Mouse (Mus musculus): Measurements from ENCODE around the gene Spats2. TPM values are rescaled to one million over a fixed set of nuclear protein-coding genes. Genes with fewer than 3 reads are reported as not detected.
A peak's percentile ranks its signal among the peaks of the same experiment; 100 is the strongest.

Spats2 gene
- polyA plus RNA-seq, 1 experiment, result 39.1 TPM

GRCm38 (mm10) chr15:99082840-99083239, 42.9 kb upstream of the Spats2 start:
- H3K79me2 ChIP-seq (ENCODE audit: control insufficient read depth, insufficient read depth), result no peaks in the 10 kb centered on the region
- H3K36me3 ChIP-seq (ENCODE audit: control insufficient read depth, insufficient read depth), result peaks cover 22% of the 10 kb centered on the region
- TF ChIP-seq USF1 (IDR thresholded peaks at IDR 0.05; ENCODE audit: low read depth), result no peak
- TF ChIP-seq E2F4 (IDR thresholded peaks at IDR 0.05; ENCODE audit: insufficient read depth), result no peak
- no peak for TF ChIP-seq SRF (IDR thresholded peaks at IDR 0.05; ENCODE audit: control insufficient read depth, insufficient read length, low read depth)
- TF ChIP-seq POLR2AphosphoS2 (IDR thresholded peaks at IDR 0.05; ENCODE audit: insufficient read length, low read depth), result no peak
- no peak for TF ChIP-seq POLR2A (IDR thresholded peaks at IDR 0.05; ENCODE audit: insufficient read length, low read depth)
- no peak for TF ChIP-seq MYOD1 (IDR thresholded peaks at IDR 0.05; ENCODE audit: control insufficient read depth in 1 of 3, insufficient read length in 2 of 3, low read depth in 2 of 3)
- no peak for TF ChIP-seq TCF3 (IDR thresholded peaks at IDR 0.05; ENCODE audit: insufficient read length, low read depth)
- no peak for TF ChIP-seq REST (IDR thresholded peaks at IDR 0.05; ENCODE audit: insufficient read depth, insufficient read length)
- TF ChIP-seq MYOG (IDR thresholded peaks at IDR 0.05; ENCODE audit: control insufficient read depth in 1 of 3, insufficient read depth in 1 of 3, insufficient read length in 2 of 3, low read depth in 2 of 3), result no peak
- no peak for TF ChIP-seq MAX (IDR thresholded peaks at IDR 0.05; ENCODE audit: low read depth)
- no peak for TF ChIP-seq TCF12 (IDR thresholded peaks at IDR 0.05; ENCODE audit: insufficient read depth, poor library complexity, severe bottlenecking)
- no peak for TF ChIP-seq CEBPB (IDR thresholded peaks at IDR 0.05; ENCODE audit: insufficient read depth, poor library complexity, severe bottlenecking)
- H3K4me3 ChIP-seq, result no peak overlapping the region
- no peak overlapping the region for H3K4me2 ChIP-seq (ENCODE audit: low read depth)
- no peak overlapping the region for H3ac ChIP-seq (ENCODE audit: control insufficient read depth, insufficient read length)
- H3K27me3 ChIP-seq (ENCODE audit: control insufficient read depth, insufficient read depth, insufficient read length), result no peaks in the 10 kb centered on the region

GRCm38 (mm10) chr15:99083258-99083657, 42.5 kb upstream of the Spats2 start:
- no peak overlapping the region for H3K4me3 ChIP-seq
- peaks cover 22% of the 10 kb centered on the region for H3K36me3 ChIP-seq (ENCODE audit: control insufficient read depth, insufficient read depth)
- H3K79me2 ChIP-seq (ENCODE audit: control insufficient read depth, insufficient read depth), result no peaks in the 10 kb centered on the region
- H3K4me2 ChIP-seq (ENCODE audit: low read depth), result no peak overlapping the region
- TF ChIP-seq MAX (IDR thresholded peaks at IDR 0.05; ENCODE audit: low read depth) (no peak), E2F4 (IDR thresholded peaks at IDR 0.05; ENCODE audit: insufficient read depth) (no peak), SRF (IDR thresholded peaks at IDR 0.05; ENCODE audit: control insufficient read depth, insufficient read length, low read depth) (no peak), MYOD1 (IDR thresholded peaks at IDR 0.05; ENCODE audit: control insufficient read depth in 1 of 3, insufficient read length in 2 of 3, low read depth in 2 of 3) (no peak), CEBPB (IDR thresholded peaks at IDR 0.05; ENCODE audit: insufficient read depth, poor library complexity, severe bottlenecking) (no peak), POLR2A (IDR thresholded peaks at IDR 0.05; ENCODE audit: insufficient read length, low read depth) (no peak), USF1 (IDR thresholded peaks at IDR 0.05; ENCODE audit: low read depth) (no peak), TCF3 (IDR thresholded peaks at IDR 0.05; ENCODE audit: insufficient read length, low read depth) (no peak), POLR2AphosphoS2 (IDR thresholded peaks at IDR 0.05; ENCODE audit: insufficient read length, low read depth) (no peak), REST (IDR thresholded peaks at IDR 0.05; ENCODE audit: insufficient read depth, insufficient read length) (no peak)
- H3ac ChIP-seq (ENCODE audit: control insufficient read depth, insufficient read length), result no peak overlapping the region
- no peaks in the 10 kb centered on the region for H3K27me3 ChIP-seq (ENCODE audit: control insufficient read depth, insufficient read depth, insufficient read length)

GRCm38 (mm10) chr15:99083867-99084557, 41.7 kb upstream of the Spats2 start:
- Histone ChIP-seq H3K4me3 (no peak overlapping the region), H3K36me3 (ENCODE audit: control insufficient read depth, insufficient read depth) (peaks cover 15% of the 10 kb centered on the region), H3ac (ENCODE audit: control insufficient read depth, insufficient read length) (no peak overlapping the region), H3K79me2 (ENCODE audit: control insufficient read depth, insufficient read depth) (no peaks in the 10 kb centered on the region), H3K4me2 (ENCODE audit: low read depth) (no peak overlapping the region), H3K27me3 (ENCODE audit: control insufficient read depth, insufficient read depth, insufficient read length) (no peaks in the 10 kb centered on the region)
- no peak for TF ChIP-seq TCF3 (IDR thresholded peaks at IDR 0.05; ENCODE audit: insufficient read length, low read depth)
- TF ChIP-seq POLR2A (IDR thresholded peaks at IDR 0.05; ENCODE audit: insufficient read length, low read depth), result no peak
- peak; percentile 79 for TF ChIP-seq POLR2AphosphoS2 (IDR thresholded peaks at IDR 0.05; ENCODE audit: insufficient read length, low read depth)
- no peak for TF ChIP-seq USF1 (IDR thresholded peaks at IDR 0.05; ENCODE audit: low read depth)
- no peak for TF ChIP-seq E2F4 (IDR thresholded peaks at IDR 0.05; ENCODE audit: insufficient read depth)
- no peak for TF ChIP-seq MYOD1 (IDR thresholded peaks at IDR 0.05; ENCODE audit: control insufficient read depth in 1 of 3, insufficient read length in 2 of 3, low read depth in 2 of 3)
- no peak for TF ChIP-seq CEBPB (IDR thresholded peaks at IDR 0.05; ENCODE audit: insufficient read depth, poor library complexity, severe bottlenecking)

GRCm38 (mm10) chr15:99084618-99085017, 41.1 kb upstream of the Spats2 start:
- no peaks in the 10 kb centered on the region for H3K79me2 ChIP-seq (ENCODE audit: control insufficient read depth, insufficient read depth)
- no peaks in the 10 kb centered on the region for H3K27me3 ChIP-seq (ENCODE audit: control insufficient read depth, insufficient read depth, insufficient read length)
- TF ChIP-seq MYOG (IDR thresholded peaks at IDR 0.05; ENCODE audit: control insufficient read depth in 1 of 3, insufficient read depth in 1 of 3, insufficient read length in 2 of 3, low read depth in 2 of 3), result no peak
- TF ChIP-seq REST (IDR thresholded peaks at IDR 0.05; ENCODE audit: insufficient read depth, insufficient read length), result no peak
- TF ChIP-seq POLR2AphosphoS2 (IDR thresholded peaks at IDR 0.05; ENCODE audit: insufficient read length, low read depth), result peak; percentile 85
- no peak overlapping the region for H3K4me2 ChIP-seq (ENCODE audit: low read depth)
- peaks cover 14% of the 10 kb centered on the region for H3K36me3 ChIP-seq (ENCODE audit: control insufficient read depth, insufficient read depth)
- no peak overlapping the region for H3K4me3 ChIP-seq
- H3ac ChIP-seq (ENCODE audit: control insufficient read depth, insufficient read length), result no peak overlapping the region

DNA sequence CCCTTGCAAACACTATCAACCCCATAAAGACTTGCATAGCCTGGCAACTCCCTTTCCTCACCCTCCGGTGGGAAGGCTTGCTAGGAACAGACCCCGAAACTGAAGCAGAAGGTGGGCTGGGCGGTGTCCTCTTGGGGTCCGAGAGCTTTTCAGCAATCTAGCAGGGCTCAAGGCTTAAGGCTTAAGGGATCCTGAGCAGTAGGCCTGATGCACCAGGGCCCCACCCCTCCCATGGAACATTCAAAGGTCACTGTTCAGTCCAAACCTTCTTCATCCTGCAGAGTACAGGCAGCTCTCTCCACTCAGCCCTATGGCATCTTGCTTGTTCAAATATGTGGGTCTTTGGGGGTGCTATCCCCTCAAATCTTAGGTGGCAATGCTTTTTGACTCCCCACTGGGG, 39.7 kb upstream of the Spats2 start:
- no peak overlapping the region for H3ac ChIP-seq (ENCODE audit: control insufficient read depth, insufficient read length)
- H3K36me3 ChIP-seq (ENCODE audit: control insufficient read depth, insufficient read depth), result peaks cover 10% of the 10 kb centered on the region
- no peak overlapping the region for H3K4me2 ChIP-seq (ENCODE audit: low read depth)
- no peaks in the 10 kb centered on the region for H3K79me2 ChIP-seq (ENCODE audit: control insufficient read depth, insufficient read depth)
- H3K27me3 ChIP-seq (ENCODE audit: control insufficient read depth, insufficient read depth, insufficient read length), result no peaks in the 10 kb centered on the region
- TF ChIP-seq TCF12 (IDR thresholded peaks at IDR 0.05; ENCODE audit: insufficient read depth, poor library complexity, severe bottlenecking) (no peak), MAX (IDR thresholded peaks at IDR 0.05; ENCODE audit: low read depth) (no peak), REST (IDR thresholded peaks at IDR 0.05; ENCODE audit: insufficient read depth, insufficient read length) (no peak), SRF (IDR thresholded peaks at IDR 0.05; ENCODE audit: control insufficient read depth, insufficient read length, low read depth) (no peak), MYOD1 (IDR thresholded peaks at IDR 0.05; ENCODE audit: control insufficient read depth in 1 of 3, insufficient read length in 2 of 3, low read depth in 2 of 3) (no peak), TCF3 (IDR thresholded peaks at IDR 0.05; ENCODE audit: insufficient read length, low read depth) (no peak), USF1 (IDR thresholded peaks at IDR 0.05; ENCODE audit: low read depth) (no peak), MYOG (IDR thresholded peaks at IDR 0.05; ENCODE audit: control insufficient read depth in 1 of 3, insufficient read depth in 1 of 3, insufficient read length in 2 of 3, low read depth in 2 of 3) (no peak), POLR2AphosphoS2 (IDR thresholded peaks at IDR 0.05; ENCODE audit: insufficient read length, low read depth) (no peak), POLR2A (IDR thresholded peaks at IDR 0.05; ENCODE audit: insufficient read length, low read depth) (no peak), CEBPB (IDR thresholded peaks at IDR 0.05; ENCODE audit: insufficient read depth, poor library complexity, severe bottlenecking) (no peak), E2F4 (IDR thresholded peaks at IDR 0.05; ENCODE audit: insufficient read depth) (no peak)
- H3K4me3 ChIP-seq, result no peak overlapping the region
